Mouse (Mus musculus) kidney, adult 18-20 months (tissue): ENCODE data around the gene Elobl.

Source experiments
- DNase-seq: peaks from one replicate; pipeline ENCODE4 v3.0.0; 2021

Elobl gene

GRCm38 (mm10) chr11:88933030-88933429, 33.7 kb downstream of the Elobl start:
- DNase-seq = no peak

- DNase-seq = no peak
These were observed 34.8 kb downstream of the Elobl start for GRCm38 (mm10) chr11:88931692-88932530.

- no peak for DNase-seq
These were observed 40.2 kb downstream of the Elobl start for GRCm38 (mm10) chr11:88926566-88926965.
